Mouse (Mus musculus) kidney, embryonic 15.5 days (tissue): ENCODE measurements at regions not wholly inside any gene's neighbourhood (a gene's known extent, or its start where the extent isn't known, plus 50 kb on each side); places are given as distances from the start of the nearest gene placed in this dataset.

Experiments
- ATAC-seq: fragments of 200-750 bp; cut with Nextera tagmentation; replicated peaks from 2 replicates; pipeline ENCODE4 v1.8.0; 2017; ENCODE audit warnings: moderate TSS enrichment; ENCODE audit not compliant: low FRiP score
- H3K27ac ChIP-seq: fragments of 300-500 bp; sonication (generic); 2 replicates; pipeline ENCODE4 v1.5.1; 2015; ENCODE audit warnings: mild to moderate bottlenecking, inconsistent platforms
- H3K27me3 ChIP-seq: fragments of 300-500 bp; sonication (generic); 2 replicates; pipeline ENCODE4 v1.6.1; 2015; ENCODE audit warnings: inconsistent platforms
- H3K36me3 ChIP-seq: fragments of 300-500 bp; sonication (generic); 2 replicates; pipeline ENCODE4 v1.6.1; 2015; ENCODE audit warnings: inconsistent platforms
- H3K4me1 ChIP-seq: fragments of 300-500 bp; sonication (generic); 2 replicates; pipeline ENCODE4 v1.6.1; 2015; ENCODE audit warnings: inconsistent platforms
- H3K4me2 ChIP-seq: fragments of 300-500 bp; sonication (generic); 2 replicates; pipeline ENCODE4 v1.6.1; 2015; ENCODE audit warnings: moderate library complexity, mild to moderate bottlenecking, inconsistent platforms
- H3K4me3 ChIP-seq: fragments of 300-500 bp; sonication (generic); replicated peaks from 2 replicates; pipeline ENCODE4 v1.5.1; 2015; ENCODE audit warnings: mild to moderate bottlenecking, inconsistent platforms
- H3K9ac ChIP-seq: fragments of 300-500 bp; sonication (generic); 2 replicates; pipeline ENCODE4 v1.6.1; 2015; ENCODE audit warnings: mild to moderate bottlenecking, inconsistent platforms
- H3K9me3 ChIP-seq: fragments of 300-500 bp; sonication (generic); replicated peaks from 2 replicates; pipeline ENCODE4 v1.6.1; 2016; ENCODE audit warnings: inconsistent platforms
- WGBS: fragments of 180-500 bp; shearing (Covaris S2); methylation state at CpG from one replicate; pipeline ENCODE4 v1.1.7; 2015; ENCODE audit warnings: mixed read lengths; 5-methylcytosine and 5-hydroxymethylcytosine counted together

- H3K4me1 ChIP-seq: no peaks in the 10 kb centered on the region
- no peak overlapping the region for H3K4me3 ChIP-seq
- H3K36me3 ChIP-seq: no peaks in the 10 kb centered on the region
- 49% methylated on average over 10 of the region's 10 CpGs for WGBS
- no peak overlapping the region for H3K4me2 ChIP-seq
- no peak overlapping the region for H3K9ac ChIP-seq
- no peaks in the 10 kb centered on the region for H3K9me3 ChIP-seq
- ATAC-seq: 0 out of 2 replicates have a peak, but pooled peaks have one; percentile 54
- H3K27me3 ChIP-seq: no peaks in the 10 kb centered on the region
- H3K27ac ChIP-seq: no peak overlapping the region
Observed at GRCm38 (mm10) chr1:33395733-33396132, 273.9 kb downstream of the Prim2 start.

GRCm38 (mm10) chr1:33394989-33395594, 274.5 kb downstream of the Prim2 start:
- ATAC-seq: peak; percentile 67; the same call in 1 of the 2 replicates
- no peak overlapping the region for H3K27ac ChIP-seq
- no peaks in the 10 kb centered on the region for H3K4me1 ChIP-seq
- no peak overlapping the region for H3K4me2 ChIP-seq
- H3K4me3 ChIP-seq: no peak overlapping the region
- no peaks in the 10 kb centered on the region for H3K9me3 ChIP-seq
- H3K27me3 ChIP-seq: no peaks in the 10 kb centered on the region
- H3K9ac ChIP-seq: no peak overlapping the region
- no peaks in the 10 kb centered on the region for H3K36me3 ChIP-seq
- 64% methylated on average over 5 of the region's 5 CpGs for WGBS

GRCm38 (mm10) chr1:33370796-33371195, 298.8 kb downstream of the Prim2 start:
- WGBS: 43% methylated on average over 7 of the region's 7 CpGs
- Histone ChIP-seq H3K27me3 (no peaks in the 10 kb centered on the region), H3K4me3 (no peak overlapping the region), H3K27ac (no peak overlapping the region), H3K36me3 (no peaks in the 10 kb centered on the region), H3K4me2 (peak overlapping the region; percentile 14; the same call in 1 of the 2 replicates), H3K9me3 (no peaks in the 10 kb centered on the region), H3K9ac (no peak overlapping the region), H3K4me1 (no peaks in the 10 kb centered on the region)
- ATAC-seq: peak; percentile 43

- Histone ChIP-seq H3K27me3 (no peaks in the 10 kb centered on the region), H3K27ac (no peak overlapping the region), H3K4me2 (no peak overlapping the region), H3K4me1 (no peaks in the 10 kb centered on the region), H3K9ac (no peak overlapping the region), H3K9me3 (no peaks in the 10 kb centered on the region), H3K4me3 (no peak overlapping the region), H3K36me3 (no peaks in the 10 kb centered on the region)
- 57% methylated on average over 13 of the region's 13 CpGs for WGBS
- no peak for ATAC-seq
Observed at GRCm38 (mm10) chr1:33362688-33363426, 306.7 kb downstream of the Prim2 start.

- 82% methylated on average over 3 of the region's 3 CpGs for WGBS
- ATAC-seq: no peak
- no peaks in the 10 kb centered on the region for H3K27me3 ChIP-seq
- no peaks in the 10 kb centered on the region for H3K9me3 ChIP-seq
- H3K27ac ChIP-seq: no peak overlapping the region
- no peak overlapping the region for H3K4me2 ChIP-seq
- H3K4me3 ChIP-seq: no peak overlapping the region
- H3K36me3 ChIP-seq: no peaks in the 10 kb centered on the region
- no peak overlapping the region for H3K9ac ChIP-seq
- no peaks in the 10 kb centered on the region for H3K4me1 ChIP-seq
Observed at GRCm38 (mm10) chr1:33334061-33334460, 335.5 kb downstream of the Prim2 start.
